Mouse (Mus musculus) left cerebral cortex, adult 18-20 months (tissue): ENCODE results near the gene Atp6v1c2. TPM values are rescaled to one million over a fixed set of nuclear protein-coding genes. Genes with fewer than 3 reads are reported as not detected.

ENCODE experiments used
- DNase-seq, 2 experiments: peaks; one replicate each; pipeline ENCODE4 v3.0.0; 2021 to 2022; ENCODE audit warnings: low spot score in 2 of 2, mixed read lengths in 1 of 2
- long read RNA-seq, 2 experiments: library from polyadenylated mRNA; stranded (forward); transcript quantifications; one replicate each; pipeline ENCODE4 v2.0.0; 2021
- total RNA-seq, 2 experiments: library from RNA; stranded (reverse); gene quantifications; 2 replicates each; pipeline ENCODE4 v1.2.3; 2021

Atp6v1c2 gene
- total RNA-seq, result 1 to 10 TPM; 3.1 to 4.7 TPM
- long read RNA-seq, experiment 1, partial matches to known transcripts, result 1 of 3 reads
- long read RNA-seq, experiment 1, other reads (novel, unspliced or antisense), result 2 of 3 reads
- long read RNA-seq, experiment 2, partial matches to known transcripts, result 0 of 1 reads
- long read RNA-seq, experiment 2, other reads (novel, unspliced or antisense), result 1 of 1 reads

- DNase-seq, result no peak
Measured at GRCm38 (mm10) chr12:17329259-17329658, at the start of gene Atp6v1c2. Atp6v1c2 (minus strand) TSS chr12:17329359.

GRCm38 (mm10) chr12:17376521-17376920 is 47.4 kb upstream of the Atp6v1c2 start:
- no peak for DNase-seq

GRCm38 (mm10) chr12:17375243-17375642 is 46.1 kb upstream of the Atp6v1c2 start:
- DNase-seq, result no peak

GRCm38 (mm10) chr12:17373470-17373975 is 44.4 kb upstream of the Atp6v1c2 start:
- no peak for DNase-seq

GRCm38 (mm10) chr12:17372696-17373095 is 43.5 kb upstream of the Atp6v1c2 start:
- DNase-seq, result no peak

GRCm38 (mm10) chr12:17371589-17372235 is 42.6 kb upstream of the Atp6v1c2 start:
- DNase-seq, result no peak

- no peak for DNase-seq
Measured at GRCm38 (mm10) chr12:17369551-17370325, 40.6 kb upstream of the Atp6v1c2 start.

GRCm38 (mm10) chr12:17369111-17369510 is 40.0 kb upstream of the Atp6v1c2 start:
- no peak for DNase-seq

- peak; percentile 44 to 45 for DNase-seq
Measured at GRCm38 (mm10) chr12:17366981-17367380, 37.8 kb upstream of the Atp6v1c2 start.

- no peak for DNase-seq
Measured at GRCm38 (mm10) chr12:17362316-17362715, 33.2 kb upstream of the Atp6v1c2 start.

GRCm38 (mm10) chr12:17360650-17361049 is 31.5 kb upstream of the Atp6v1c2 start:
- no peak for DNase-seq

- DNase-seq, result no peak
Measured at GRCm38 (mm10) chr12:17360104-17360503, 30.9 kb upstream of the Atp6v1c2 start.

- DNase-seq, result peak; percentile 38 to 45
Measured at GRCm38 (mm10) chr12:17358981-17359380, 29.8 kb upstream of the Atp6v1c2 start.

GRCm38 (mm10) chr12:17357795-17358194 is 28.6 kb upstream of the Atp6v1c2 start:
- DNase-seq, result no peak

- DNase-seq, result no peak
Measured at GRCm38 (mm10) chr12:17356853-17357252, 27.7 kb upstream of the Atp6v1c2 start.

- DNase-seq, result no peak
Measured at GRCm38 (mm10) chr12:17350106-17350505, 20.9 kb upstream of the Atp6v1c2 start.

- peak; percentile 92 for DNase-seq
Measured at GRCm38 (mm10) chr12:17348048-17349036, 19.2 kb upstream of the Atp6v1c2 start, which contains the start of gene Nol10. Nol10 (plus strand) TSS chr12:17348458.

- DNase-seq, result peak; percentile 4 to 8
Measured at GRCm38 (mm10) chr12:17347327-17348047, 18.3 kb upstream of the Atp6v1c2 start.

- no peak for DNase-seq
Measured at GRCm38 (mm10) chr12:17339114-17339905, 10.2 kb upstream of the Atp6v1c2 start.
